Mouse (Mus musculus) C2C12 (cell line): ENCODE results near the gene Map1b.

Experiments used
- CEBPB ChIP-seq: IDR thresholded peaks from one replicate; pipeline ENCODE4 v1.6.1; 2011; ENCODE audit warnings: low read depth, mild to moderate bottlenecking, control low read depth, moderate library complexity
- CTCF ChIP-seq: IDR thresholded peaks from one replicate; pipeline ENCODE4 v1.5.1; 2011; ENCODE audit not compliant: control insufficient read depth, insufficient read depth, insufficient read length

GRCm38 (mm10) chr13:99451276-99451675 lies 65.1 kb downstream of the Map1b start:
- TF ChIP-seq CEBPB (no peak), CTCF (no peak)
